Mouse (Mus musculus) MEL (cell line): ENCODE measurements at regions not wholly inside any gene's neighbourhood (a gene's known extent, or its start where the extent isn't known, plus 50 kb on each side); places are given as distances from the start of the nearest gene placed in this dataset.

Experiments
- DNase-seq: peaks from one replicate; pipeline ENCODE4 v3.0.0; 2011; ENCODE audit warnings: low read depth, low spot score
- H3K27ac ChIP-seq: 2 replicates; pipeline ENCODE4 v1.5.1; 2012; ENCODE audit warnings: low read depth, mild to moderate bottlenecking, control low read depth, low read length, moderate library complexity; ENCODE audit not compliant: control insufficient read depth
- H3K27me3 ChIP-seq, 2 experiments: fragments of 150-350 bp in 1 of 2; sonication (generic) in 1 of 2; 2 replicates each; pipeline ENCODE4 v1.6.1; 2012; ENCODE audit warnings: low read length in 2 of 2, mild to moderate bottlenecking in 2 of 2, improper control_type of control experiment in 1 of 2, moderate library complexity in 1 of 2; ENCODE audit not compliant: insufficient read depth in 2 of 2, control insufficient read depth in 1 of 2
- H3K36me3 ChIP-seq, 2 experiments: 2 replicates each; pipeline ENCODE4 v1.6.1; 2012 to 2014; ENCODE audit warnings: low read length in 2 of 2, improper control_type of control experiment in 1 of 2, inconsistent platforms in 1 of 2, mild to moderate bottlenecking in 1 of 2; ENCODE audit not compliant: insufficient read depth in 2 of 2, control insufficient read depth in 1 of 2
- H3K4me1 ChIP-seq, 2 experiments: fragments of 150-350 bp in 1 of 2; sonication (generic) in 1 of 2; 2 replicates each; pipeline ENCODE4 v1.6.1; 2012; ENCODE audit warnings: low read length in 2 of 2, improper control_type of control experiment in 1 of 2, mild to moderate bottlenecking in 1 of 2; ENCODE audit not compliant: insufficient read depth in 2 of 2, control insufficient read depth in 1 of 2
- H3K4me3 ChIP-seq, 2 experiments: fragments of 150-350 bp in 1 of 2; sonication (generic) in 1 of 2; 2 replicates each; pipeline ENCODE4 v1.5.1; 2012; ENCODE audit warnings: low read depth in 2 of 2, low read length in 2 of 2, mild to moderate bottlenecking in 2 of 2, moderate library complexity in 2 of 2, control low read depth in 1 of 2, improper control_type of control experiment in 1 of 2; ENCODE audit not compliant: control insufficient read depth in 1 of 2, insufficient read depth in 1 of 2
- H3K79me2 ChIP-seq: 2 replicates; pipeline ENCODE4 v1.6.1; 2012; ENCODE audit warnings: mild to moderate bottlenecking, low read length, moderate library complexity; ENCODE audit not compliant: control insufficient read depth, poor library complexity, insufficient read depth
- H3K9ac ChIP-seq: 2 replicates; pipeline ENCODE4 v1.6.1; 2012; ENCODE audit warnings: low read depth, mild to moderate bottlenecking, control low read depth, low read length, moderate library complexity; ENCODE audit not compliant: control insufficient read depth, poor library complexity, severe bottlenecking
- H3K9me3 ChIP-seq: fragments of 150-350 bp; sonication (generic); replicated peaks from 2 replicates; pipeline ENCODE4 v1.6.1; 2012; ENCODE audit warnings: mild to moderate bottlenecking, low read length, improper control_type of control experiment, moderate library complexity; ENCODE audit not compliant: insufficient read depth
- BHLHE40 ChIP-seq: IDR thresholded peaks from 2 replicates; pipeline ENCODE4 v1.6.1; 2012; ENCODE audit warnings: low read depth, mild to moderate bottlenecking, inconsistent platforms, low read length, improper control_type of control experiment, borderline replicate concordance
- CHD2 ChIP-seq: IDR thresholded peaks from 2 replicates; pipeline ENCODE4 v1.6.1; 2011; ENCODE audit warnings: low read length, improper control_type of control experiment
- E2F4 ChIP-seq: IDR thresholded peaks from 2 replicates; pipeline ENCODE4 v1.6.1; 2011; ENCODE audit warnings: low read depth, low read length, improper control_type of control experiment, borderline replicate concordance
- ELF1 ChIP-seq: IDR thresholded peaks from 2 replicates; pipeline ENCODE4 v1.6.1; 2014; ENCODE audit warnings: low read depth, mild to moderate bottlenecking, inconsistent platforms, low read length, improper control_type of control experiment, moderate library complexity
- EP300 ChIP-seq, 2 experiments: IDR thresholded peaks; 2 replicates each; pipeline ENCODE4 v1.6.1; 2011; ENCODE audit warnings: improper control_type of control experiment in 2 of 2, low read length in 2 of 2, low read depth in 1 of 2, mild to moderate bottlenecking in 1 of 2
- KAT2A ChIP-seq: conservative IDR thresholded peaks from 2 replicates; pipeline ENCODE4 v1.6.1; 2012; ENCODE audit warnings: low read depth, low read length, improper control_type of control experiment, inconsistent platforms
- MAFK ChIP-seq: IDR thresholded peaks from 2 replicates; pipeline ENCODE4 v1.6.1; 2011; ENCODE audit warnings: low read depth, mild to moderate bottlenecking, low read length, improper control_type of control experiment, borderline replicate concordance
- MAX ChIP-seq: IDR thresholded peaks from 2 replicates; pipeline ENCODE4 v1.6.1; 2011; ENCODE audit warnings: low read length, improper control_type of control experiment
- MEF2A ChIP-seq: IDR thresholded peaks from 2 replicates; pipeline ENCODE4 v1.6.1; 2014; ENCODE audit warnings: low read depth, mild to moderate bottlenecking, inconsistent platforms, low read length, improper control_type of control experiment; ENCODE audit not compliant: poor library complexity, insufficient replicate concordance, severe bottlenecking; ENCODE audit errors: extremely low read depth
- MXI1 ChIP-seq: IDR thresholded peaks from 2 replicates; pipeline ENCODE4 v1.6.1; 2011; ENCODE audit warnings: mild to moderate bottlenecking, low read depth, low read length, improper control_type of control experiment
- MYB ChIP-seq: IDR thresholded peaks from 2 replicates; pipeline ENCODE4 v1.6.1; 2011; ENCODE audit warnings: mild to moderate bottlenecking, low read depth, low read length, improper control_type of control experiment
- NELFE ChIP-seq: IDR thresholded peaks from 2 replicates; pipeline ENCODE4 v1.6.1; 2011; ENCODE audit warnings: low read depth, low read length, improper control_type of control experiment
- POLR2AphosphoS2 ChIP-seq: IDR thresholded peaks from 2 replicates; pipeline ENCODE4 v1.6.1; 2011; ENCODE audit warnings: low read length, improper control_type of control experiment
- POLR2AphosphoS5 ChIP-seq: IDR thresholded peaks from 2 replicates; pipeline ENCODE4 v1.6.1; 2012; ENCODE audit warnings: low read depth, borderline replicate concordance, mild to moderate bottlenecking, inconsistent platforms, low read length, moderate library complexity, mixed read lengths
- RAD21 ChIP-seq: IDR thresholded peaks from 2 replicates; pipeline ENCODE4 v1.6.1; 2011; ENCODE audit warnings: mild to moderate bottlenecking, low read depth, low read length, improper control_type of control experiment
- RCOR1 ChIP-seq: IDR thresholded peaks from 2 replicates; pipeline ENCODE4 v1.6.1; 2012; ENCODE audit warnings: low read depth, mild to moderate bottlenecking, inconsistent platforms, low read length, improper control_type of control experiment
- SIN3A ChIP-seq: IDR thresholded peaks from 2 replicates; pipeline ENCODE4 v1.6.1; 2012; ENCODE audit warnings: low read length, improper control_type of control experiment, inconsistent platforms
- SMC3 ChIP-seq: IDR thresholded peaks from 2 replicates; pipeline ENCODE4 v1.6.1; 2011; ENCODE audit warnings: low read depth, low read length, improper control_type of control experiment
- TBP ChIP-seq: IDR thresholded peaks from 2 replicates; pipeline ENCODE4 v1.8.0; 2011; ENCODE audit warnings: low read depth, low read length, improper control_type of control experiment
- USF1 ChIP-seq: IDR thresholded peaks from 2 replicates; pipeline ENCODE4 v1.6.1; 2014; ENCODE audit warnings: low read depth, mild to moderate bottlenecking, inconsistent platforms, low read length, improper control_type of control experiment, moderate library complexity
- USF2 ChIP-seq, 2 experiments: IDR thresholded peaks; 2 replicates each; pipeline ENCODE4 v1.6.1; 2011 to 2012; ENCODE audit warnings: improper control_type of control experiment in 2 of 2, low read length in 2 of 2, borderline replicate concordance in 1 of 2, inconsistent platforms in 1 of 2, low read depth in 1 of 2, mild to moderate bottlenecking in 1 of 2; ENCODE audit not compliant: insufficient read depth in 1 of 2
- ZC3H11A ChIP-seq: IDR thresholded peaks from 2 replicates; pipeline ENCODE4 v1.6.1; 2012; ENCODE audit warnings: low read depth, mild to moderate bottlenecking, inconsistent platforms, low read length, improper control_type of control experiment
- ZNF384 ChIP-seq: IDR thresholded peaks from 2 replicates; pipeline ENCODE4 v1.6.1; 2012; ENCODE audit warnings: low read depth, mild to moderate bottlenecking, inconsistent platforms, low read length, improper control_type of control experiment

GRCm38 (mm10) chr13:102449416-102450121 is 243.8 kb upstream of the Cd180 start:
- H3K27me3 ChIP-seq, result peaks cover 0 to 1% of the 10 kb centered on the region in 2 experiments; a peak in 2 of 4 replicates
- H3K36me3 ChIP-seq, result no peaks in the 10 kb centered on the region
- no peaks in the 10 kb centered on the region for H3K9me3 ChIP-seq
- H3K4me3 ChIP-seq, result no peak overlapping the region
- H3K27ac ChIP-seq, result no peak overlapping the region
- TF ChIP-seq SIN3A, result no peak
- no peak for TF ChIP-seq TBP
- no peak for TF ChIP-seq E2F4
- TF ChIP-seq MXI1, result no peak
- TF ChIP-seq ZNF384, result no peak
- no peak for TF ChIP-seq MAFK
- no peak for TF ChIP-seq POLR2AphosphoS2
- TF ChIP-seq, all 39 proteins: peak for 0
- Histone ChIP-seq H3K4me1 (no peaks in the 10 kb centered on the region), H3K9ac (no peak overlapping the region), H3K79me2 (no peaks in the 10 kb centered on the region)
- no peak for DNase-seq

GRCm38 (mm10) chr13:102451176-102451575 is 242.2 kb upstream of the Cd180 start:
- no peak for DNase-seq
- Histone ChIP-seq H3K79me2 (no peaks in the 10 kb centered on the region), H3K4me3 (no peak overlapping the region), H3K9me3 (no peaks in the 10 kb centered on the region), H3K9ac (no peak overlapping the region), H3K27me3 (peaks cover 0 to 1% of the 10 kb centered on the region in 2 experiments; a peak in 2 of 4 replicates), H3K4me1 (no peaks in the 10 kb centered on the region), H3K36me3 (no peaks in the 10 kb centered on the region), H3K27ac (no peak overlapping the region)
- TF ChIP-seq SMC3 (no peak), ELF1 (no peak), ZC3H11A (no peak), MEF2A (no peak), POLR2AphosphoS5 (no peak)

- H3K4me3 ChIP-seq, result no peak overlapping the region
- TF ChIP-seq RAD21 (no peak), TBP (no peak), KAT2A (no peak), MAX (no peak), SIN3A (no peak), MAFK (no peak), RCOR1 (no peak), CHD2 (no peak), MYB (no peak), NELFE (no peak), BHLHE40 (no peak), USF1 (no peak), EP300 (IDR thresholded peaks at IDR 0.05; ENCODE audit: low read depth in 1 of 2, low read length in 2 of 2) (no peak), USF2 (IDR thresholded peaks at IDR 0.05; ENCODE audit: borderline replicate concordance in 1 of 2, insufficient read depth in 1 of 2, low read depth in 1 of 2, low read length in 2 of 2) (no peak), SMC3 (no peak), E2F4 (no peak)
- TF ChIP-seq, all 39 proteins: peak for 0
- H3K9ac ChIP-seq, result no peak overlapping the region
- H3K9me3 ChIP-seq, result no peaks in the 10 kb centered on the region
- no peaks in the 10 kb centered on the region for H3K36me3 ChIP-seq
- H3K4me1 ChIP-seq, result no peaks in the 10 kb centered on the region
- H3K79me2 ChIP-seq, result no peaks in the 10 kb centered on the region
- DNase-seq, result no peak
- H3K27ac ChIP-seq, result no peak overlapping the region
- H3K27me3 ChIP-seq, result peaks cover 0 to 3% of the 10 kb centered on the region in 2 experiments; a peak in 3 of 4 replicates
Measured at GRCm38 (mm10) chr13:102458711-102459110, 234.6 kb upstream of the Cd180 start.
